ENCODE assay signal across 12 mouse cellular contexts in the genomic region with DNA sequence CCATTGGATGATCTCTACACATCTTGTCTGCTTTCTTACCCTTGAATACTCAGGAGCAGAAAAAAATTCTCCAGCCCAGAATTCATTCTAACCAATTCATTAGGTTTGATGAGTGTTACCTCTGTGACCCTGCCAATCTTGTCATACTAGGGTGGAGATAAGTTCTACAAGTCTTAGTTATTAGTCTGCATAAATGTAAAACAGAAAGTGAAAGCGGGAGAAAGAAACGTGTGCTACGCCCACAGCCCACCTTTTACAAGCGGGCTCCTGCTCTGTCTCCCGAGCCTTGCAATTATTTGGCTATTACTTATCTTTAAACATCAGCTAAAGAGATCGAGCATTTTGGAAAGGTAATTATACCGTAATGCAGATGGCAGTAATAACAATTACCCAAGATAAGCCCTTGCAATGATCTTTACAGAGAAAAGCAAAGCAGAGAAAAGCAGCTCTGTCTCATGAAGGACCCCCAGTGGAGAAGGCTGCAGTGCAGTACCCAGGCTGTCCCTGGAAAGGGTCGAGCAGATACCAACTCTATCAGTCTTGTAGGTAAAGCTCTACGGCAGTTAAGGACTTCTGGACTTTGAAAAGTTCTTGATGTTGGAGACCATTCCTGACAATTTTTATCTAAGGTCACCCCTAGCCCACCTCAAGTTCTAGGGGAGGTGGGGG.
DNase-seq lines count a peak whose midpoint lies in the region; ATAC-seq and TF ChIP-seq lines count a peak whose summit lies in the region.
"Had no signal": no experiment of that assay in that cellular context is flagged by ENCODE, and none has a peak within 500 bp of the region (broad histone marks: within the 10 kb centered on the region; RNA-seq: fewer than 3 reads in every experiment).

No protein-coding gene starts in this region.

- TF ChIP-seq CTCF in midbrain, postnatal 0 days (IDR thresholded peaks at IDR 0.05) = peak; percentile 21; the same call in 1 of the 2 replicates
- no peak for TF ChIP-seq CTCF in liver, embryonic 14.5 days (IDR thresholded peaks at IDR 0.05; ENCODE audit: low read depth)

- H3K4me3 ChIP-seq in heart, embryonic 12.5 days = no peak overlapping the region
- no peak overlapping the region for H3K4me3 ChIP-seq in midbrain, postnatal 0 days (ENCODE audit: low read depth, low read length)
- no peak overlapping the region for H3K4me3 ChIP-seq in midbrain, embryonic 10.5 days
- H3K4me3 ChIP-seq in liver, embryonic 14.5 days (ENCODE audit: insufficient read depth in 1 of 2, low read depth in 2 of 2, low read length in 2 of 2) = peak overlapping the region; percentile 17 to 28; a peak in 3 of 4 replicates
- no peak overlapping the region for H3K4me3 ChIP-seq in forebrain, embryonic 13.5 days
- H3K4me3 ChIP-seq: neural tube, embryonic 12.5 days had no signal

- H3K4me1 ChIP-seq in heart, embryonic 12.5 days (replicated peaks) = no peaks in the 10 kb centered on the region
- no peaks in the 10 kb centered on the region for H3K4me1 ChIP-seq in midbrain, postnatal 0 days (ENCODE audit: insufficient read depth, low read length)
- H3K4me1 ChIP-seq in midbrain, embryonic 10.5 days = no peaks in the 10 kb centered on the region
- H3K4me1 ChIP-seq in liver, embryonic 14.5 days (replicated peaks; ENCODE audit: control insufficient read depth in 2 of 2, insufficient read depth in 2 of 2, low read length in 1 of 2) = no peaks in the 10 kb centered on the region
- H3K4me1 ChIP-seq in forebrain, embryonic 13.5 days = 0 out of 2 replicates have a peak, but pooled peaks cover 4% of the 10 kb centered on the region
- H3K4me1 ChIP-seq: neural tube, embryonic 12.5 days had no signal

- TF ChIP-seq EP300 in liver, embryonic 14.5 days (IDR thresholded peaks at IDR 0.05; ENCODE audit: low read depth) = no peak

- H3K27ac ChIP-seq in heart, embryonic 12.5 days (ENCODE audit: poor library complexity, severe bottlenecking) = no peak overlapping the region
- H3K27ac ChIP-seq in midbrain, postnatal 0 days (ENCODE audit: low read depth, low read length) = no peak overlapping the region
- H3K27ac ChIP-seq in midbrain, embryonic 10.5 days (replicated peaks) = no peak overlapping the region
- H3K27ac ChIP-seq in liver, embryonic 14.5 days = no peak overlapping the region
- no peak overlapping the region for H3K27ac ChIP-seq in forebrain, embryonic 13.5 days
- H3K27ac ChIP-seq: neural tube, embryonic 12.5 days had no signal

- WGBS in heart, embryonic 12.5 days = 59% methylated on average over 9 of the region's 9 CpGs
- 73% methylated on average over 9 of the region's 9 CpGs for WGBS in midbrain, postnatal 0 days
- WGBS in midbrain, embryonic 10.5 days = 82% methylated on average over 9 of the region's 9 CpGs
- WGBS in liver, embryonic 14.5 days (ENCODE audit: insufficient replicate concordance) = 45% methylated on average over 9 of the region's 9 CpGs
- 58% methylated on average over 9 of the region's 9 CpGs for WGBS in forebrain, embryonic 13.5 days

- H3K9ac ChIP-seq in heart, embryonic 12.5 days = no peak overlapping the region
- no peak overlapping the region for H3K9ac ChIP-seq in midbrain, postnatal 0 days (replicated peaks; ENCODE audit: low read length, poor library complexity, severe bottlenecking)
- H3K9ac ChIP-seq in liver, embryonic 14.5 days (replicated peaks) = no peak overlapping the region
- H3K9ac ChIP-seq in forebrain, embryonic 13.5 days = no peak overlapping the region
- H3K9ac ChIP-seq: lung, embryonic 14.5 days; neural tube, embryonic 12.5 days had no signal

- H3K4me2 ChIP-seq in heart, embryonic 12.5 days = 0 out of 2 replicates have a peak overlapping the region, but pooled peaks have one; percentile 13
- no peak overlapping the region for H3K4me2 ChIP-seq in midbrain, postnatal 0 days (ENCODE audit: low read depth, low read length, poor library complexity, severe bottlenecking)
- H3K4me2 ChIP-seq in liver, embryonic 14.5 days (ENCODE audit: low read depth) = peak overlapping the region; percentile 40
- no peak overlapping the region for H3K4me2 ChIP-seq in forebrain, embryonic 13.5 days
- H3K4me2 ChIP-seq: lung, embryonic 14.5 days; neural tube, embryonic 12.5 days had no signal

- H3K36me3 ChIP-seq in heart, embryonic 12.5 days = no peaks in the 10 kb centered on the region
- no peaks in the 10 kb centered on the region for H3K36me3 ChIP-seq in midbrain, postnatal 0 days (ENCODE audit: insufficient read depth, low read length)
- H3K36me3 ChIP-seq in midbrain, embryonic 10.5 days = no peaks in the 10 kb centered on the region
- no peaks in the 10 kb centered on the region for H3K36me3 ChIP-seq in liver, embryonic 14.5 days (replicated peaks; ENCODE audit: control insufficient read depth, insufficient read depth, low read depth)
- no peaks in the 10 kb centered on the region for H3K36me3 ChIP-seq in forebrain, embryonic 13.5 days (ENCODE audit: poor library complexity, severe bottlenecking)
- H3K36me3 ChIP-seq: neural tube, embryonic 12.5 days had no signal

- ATAC-seq in heart, embryonic 12.5 days (ENCODE audit: insufficient number of reproducible peaks, low FRiP score) = no peak
- no peak for ATAC-seq in midbrain, postnatal 0 days (ENCODE audit: low FRiP score)
- no peak for ATAC-seq in liver, embryonic 14.5 days (ENCODE audit: insufficient read depth)
- no peak for ATAC-seq in forebrain, embryonic 13.5 days

- intact Hi-C loops in heart, postnatal 36 days (cut with DNase I) = no loop called here

- no peak for DNase-seq in heart, postnatal 36 days
- no peak for DNase-seq in midbrain, postnatal 0 days (ENCODE audit: low spot score)
- DNase-seq in midbrain, embryonic 10.5 days (ENCODE audit: low spot score) = no peak
- no peak for DNase-seq in liver, embryonic 14.5 days (ENCODE audit: low read depth in 3 of 3, low spot score in 3 of 3)
- DNase-seq in thymus, postnatal 36 days = peak; percentile 4 to 5
- DNase-seq in right cerebral cortex, adult 18-20 months = no peak
- DNase-seq: cerebellum, postnatal 10 days; kidney, postnatal 14 days; lung, embryonic 14.5 days had no signal

- H3K9me3 ChIP-seq in heart, embryonic 12.5 days (replicated peaks) = no peaks in the 10 kb centered on the region
- H3K9me3 ChIP-seq in midbrain, postnatal 0 days (ENCODE audit: low read length) = no peaks in the 10 kb centered on the region
- H3K9me3 ChIP-seq in midbrain, embryonic 10.5 days (replicated peaks) = no peaks in the 10 kb centered on the region
- H3K9me3 ChIP-seq in liver, embryonic 14.5 days (ENCODE audit: control insufficient read depth, low read length) = no peaks in the 10 kb centered on the region
- H3K9me3 ChIP-seq in forebrain, embryonic 13.5 days (replicated peaks) = no peaks in the 10 kb centered on the region
- H3K9me3 ChIP-seq: neural tube, embryonic 12.5 days had no signal

- H3K27me3 ChIP-seq in heart, embryonic 12.5 days (replicated peaks) = no peaks in the 10 kb centered on the region
- no peaks in the 10 kb centered on the region for H3K27me3 ChIP-seq in midbrain, postnatal 0 days (ENCODE audit: insufficient read depth, low read length)
- no peaks in the 10 kb centered on the region for H3K27me3 ChIP-seq in midbrain, embryonic 10.5 days (ENCODE audit: low read depth, poor library complexity, severe bottlenecking)
- H3K27me3 ChIP-seq in liver, embryonic 14.5 days (ENCODE audit: control insufficient read depth, insufficient read depth, low read length) = no peaks in the 10 kb centered on the region
- no peaks in the 10 kb centered on the region for H3K27me3 ChIP-seq in forebrain, embryonic 13.5 days
- H3K27me3 ChIP-seq: neural tube, embryonic 12.5 days had no signal

Comparison
In these comparisons a context has a peak if more than half of its experiments do, and no peak if none do; other contexts are left out.
1. H3K4me2 ChIP-seq: peak in heart, embryonic 12.5 days (single experiment) and liver, embryonic 14.5 days (single experiment); none in midbrain, postnatal 0 days (single experiment) and forebrain, embryonic 13.5 days (single experiment).
2. H3K4me3 ChIP-seq: peak in liver, embryonic 14.5 days (2 of 2); none in heart, embryonic 12.5 days (single experiment), midbrain, postnatal 0 days (single experiment), midbrain, embryonic 10.5 days (single experiment) and forebrain, embryonic 13.5 days (single experiment).
3. DNase-seq: peak in thymus, postnatal 36 days (2 of 2); none in heart, postnatal 36 days (0 of 2), midbrain, postnatal 0 days (single experiment), midbrain, embryonic 10.5 days (single experiment), liver, embryonic 14.5 days (0 of 3) and right cerebral cortex, adult 18-20 months (single experiment).